Mouse (Mus musculus) CH12.LX (cell line): ENCODE measurements around the gene Apol7e.

Experiments used
- CHD2 ChIP-seq: IDR thresholded peaks from 2 replicates; pipeline ENCODE4 v1.6.1; 2011; ENCODE audit warnings: low read length, improper control_type of control experiment
- CTCF ChIP-seq, 2 experiments: IDR thresholded peaks in 1 of 2; conservative IDR thresholded peaks in 1 of 2; 2 replicates each; pipeline ENCODE4 v1.5.1; 2011 to 2012; ENCODE audit warnings: low read depth in 2 of 2, low read length in 2 of 2, improper control_type of control experiment in 1 of 2, inconsistent platforms in 1 of 2, mild to moderate bottlenecking in 1 of 2, moderate library complexity in 1 of 2
- EP300 ChIP-seq: IDR thresholded peaks from 2 replicates; pipeline ENCODE4 v1.6.1; 2011; ENCODE audit warnings: low read length, improper control_type of control experiment
- HCFC1 ChIP-seq: IDR thresholded peaks from 2 replicates; pipeline ENCODE4 v1.6.1; 2012; ENCODE audit warnings: low read depth, mild to moderate bottlenecking, inconsistent platforms, low read length, improper control_type of control experiment
- MYC ChIP-seq: IDR thresholded peaks from 2 replicates; pipeline ENCODE4 v1.6.1; 2011; ENCODE audit warnings: low read depth, mild to moderate bottlenecking, improper control_type of control experiment, low read length
- NELFE ChIP-seq: IDR thresholded peaks from 2 replicates; pipeline ENCODE4 v1.6.1; 2011; ENCODE audit warnings: low read depth, low read length, improper control_type of control experiment
- POLR2A ChIP-seq: IDR thresholded peaks from 2 replicates; pipeline ENCODE4 v1.6.1; 2011; ENCODE audit warnings: low read depth, mild to moderate bottlenecking, improper control_type of control experiment, low read length
- USF1 ChIP-seq: IDR thresholded peaks from 2 replicates; pipeline ENCODE4 v1.6.1; 2014; ENCODE audit warnings: low read depth, mild to moderate bottlenecking, inconsistent platforms, low read length, improper control_type of control experiment
- ZKSCAN1 ChIP-seq: IDR thresholded peaks from 2 replicates; pipeline ENCODE4 v1.6.1; 2012; ENCODE audit warnings: low read depth, inconsistent platforms, low read length, improper control_type of control experiment, borderline replicate concordance
- ZMIZ1 ChIP-seq: IDR thresholded peaks from 2 replicates; pipeline ENCODE4 v1.6.1; 2012; ENCODE audit warnings: low read depth, mild to moderate bottlenecking, inconsistent platforms, low read length, improper control_type of control experiment
- ZNF384 ChIP-seq: IDR thresholded peaks from 2 replicates; pipeline ENCODE4 v1.6.1; 2012; ENCODE audit warnings: low read depth, low read length, improper control_type of control experiment, inconsistent platforms

DNA sequence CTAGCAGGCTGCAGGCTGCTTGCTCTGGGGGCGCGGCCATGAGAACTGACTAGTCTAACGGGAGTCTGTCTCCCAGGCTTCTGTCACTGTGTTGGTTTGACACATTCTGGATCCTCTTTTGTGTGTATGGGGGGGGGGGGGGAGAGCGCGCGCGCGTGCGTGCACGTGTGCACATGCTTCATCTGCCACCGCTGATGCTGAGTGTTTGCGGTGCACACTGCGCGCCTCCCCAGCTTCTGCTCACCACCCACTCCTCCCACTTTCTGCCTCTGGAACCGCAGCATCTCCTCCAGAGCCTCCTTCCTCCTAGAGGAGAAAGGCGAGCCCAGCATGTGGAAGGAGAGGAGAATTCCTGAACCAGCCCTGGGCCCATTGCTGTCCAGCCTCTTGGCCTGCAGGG is 61.4 kb downstream of the Apol7e start:
- TF ChIP-seq ZNF384 (no peak), HCFC1 (no peak), EP300 (no peak), CTCF (conservative IDR thresholded peaks at IDR 0.05 in 1 of 2, IDR thresholded peaks at IDR 0.05 in 1 of 2; ENCODE audit: low read depth in 2 of 2, low read length in 2 of 2) (no peak), USF1 (no peak), POLR2A (no peak), MYC (no peak), CHD2 (no peak), ZKSCAN1 (no peak), ZMIZ1 (no peak), NELFE (no peak)
